Mouse (Mus musculus) intestine, embryonic 16.5 days (tissue): Measurements from ENCODE around the gene Trim30c. TPM values are rescaled to one million over a fixed set of nuclear protein-coding genes. Genes with fewer than 3 reads are reported as not detected.
A peak's percentile ranks its signal among the peaks of the same experiment; 100 is the strongest.

Experiments used
- ATAC-seq: fragments of 200-750 bp; cut with Nextera tagmentation; 2 replicates; pipeline ENCODE4 v1.8.0; 2017; ENCODE audit warnings: moderate TSS enrichment, moderate library complexity
- H3K27ac ChIP-seq: fragments of 300-500 bp; sonication (generic); 2 replicates; pipeline ENCODE4 v1.5.1; 2014; ENCODE audit warnings: mild to moderate bottlenecking, low read length
- H3K27me3 ChIP-seq: fragments of 300-500 bp; sonication (generic); replicated peaks from 2 replicates; pipeline ENCODE4 v1.6.1; 2014; ENCODE audit warnings: low read length, control low read depth, mixed read lengths; ENCODE audit not compliant: control insufficient read depth, insufficient read depth
- H3K36me3 ChIP-seq: fragments of 300-500 bp; sonication (generic); 2 replicates; pipeline ENCODE4 v1.6.1; 2014; ENCODE audit warnings: low read length, control low read depth; ENCODE audit not compliant: control insufficient read depth, insufficient read depth
- H3K4me1 ChIP-seq: fragments of 300-500 bp; sonication (generic); 2 replicates; pipeline ENCODE4 v1.6.1; 2014; ENCODE audit warnings: low read length, control low read depth, mixed read lengths; ENCODE audit not compliant: control insufficient read depth, insufficient read depth
- H3K4me2 ChIP-seq: fragments of 300-500 bp; sonication (generic); 2 replicates; pipeline ENCODE4 v1.6.1; 2014; ENCODE audit warnings: low read depth, low read length, control low read depth
- H3K4me3 ChIP-seq: fragments of 300-500 bp; sonication (generic); 2 replicates; pipeline ENCODE4 v1.5.1; 2014; ENCODE audit warnings: mild to moderate bottlenecking, low read length
- H3K9ac ChIP-seq: fragments of 300-500 bp; sonication (generic); 2 replicates; pipeline ENCODE4 v1.6.1; 2014; ENCODE audit warnings: low read depth, low read length
- H3K9me3 ChIP-seq: fragments of 300-500 bp; sonication (generic); 2 replicates; pipeline ENCODE4 v1.6.1; 2016; ENCODE audit warnings: low read length, control low read depth; ENCODE audit not compliant: control insufficient read depth
- WGBS: fragments of 180-500 bp; shearing (Covaris S2); extraction: QIAGEN DNeasy Blood & Tissue Kit; methylation state at CpG from one replicate; pipeline ENCODE4 v1.1.7; 2014; 5-methylcytosine and 5-hydroxymethylcytosine counted together
- polyA plus RNA-seq: library from polyadenylated mRNA; unstranded; fragments of >200 nt; fragmentation: Nextera tagmentation; extraction: Ambion mirVana; gene quantifications from 2 replicates; pipeline ENCODE4 v1.2.1, GENCODE M21; 2015

The Trim30c gene
- 0.31 and 0.34 TPM in 2 replicates for polyA plus RNA-seq

DNA sequence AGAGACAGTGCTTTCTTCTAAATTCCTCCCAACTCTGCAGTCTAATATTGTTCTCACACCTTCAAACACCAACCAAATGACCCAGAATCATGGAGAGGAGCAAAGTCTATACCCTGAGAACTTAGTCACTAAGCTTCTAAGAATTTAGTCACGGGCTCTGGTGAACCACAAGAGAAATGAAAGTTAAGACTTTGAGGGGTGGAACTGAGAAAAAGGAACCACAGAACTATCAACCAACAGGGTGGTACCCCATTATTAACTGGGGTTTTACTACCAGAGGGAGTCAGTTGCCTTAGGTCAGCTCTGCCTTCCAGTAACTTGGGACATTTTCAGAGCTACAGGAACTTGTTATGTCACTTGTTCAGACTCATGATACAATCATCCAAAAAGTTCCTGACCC, at the start of gene Trim30c:
Gene Trim30c, minus strand, starts transcription at position 140 of the 400 bp plus-strand sequence.
- H3K9me3 ChIP-seq: no peaks in the 10 kb centered on the region
- no peak for ATAC-seq
- no peaks in the 10 kb centered on the region for H3K36me3 ChIP-seq
- H3K4me2 ChIP-seq: no peak within 1 kb of the TSS
- WGBS: 81% methylated on average over 1 of the region's 1 CpGs
- no peak within 1 kb of the TSS for H3K27ac ChIP-seq
- no peaks in the 10 kb centered on the region for H3K4me1 ChIP-seq
- no peak within 1 kb of the TSS for H3K4me3 ChIP-seq
- no peaks in the 10 kb centered on the region for H3K27me3 ChIP-seq
- H3K9ac ChIP-seq: no peak within 1 kb of the TSS

DNA sequence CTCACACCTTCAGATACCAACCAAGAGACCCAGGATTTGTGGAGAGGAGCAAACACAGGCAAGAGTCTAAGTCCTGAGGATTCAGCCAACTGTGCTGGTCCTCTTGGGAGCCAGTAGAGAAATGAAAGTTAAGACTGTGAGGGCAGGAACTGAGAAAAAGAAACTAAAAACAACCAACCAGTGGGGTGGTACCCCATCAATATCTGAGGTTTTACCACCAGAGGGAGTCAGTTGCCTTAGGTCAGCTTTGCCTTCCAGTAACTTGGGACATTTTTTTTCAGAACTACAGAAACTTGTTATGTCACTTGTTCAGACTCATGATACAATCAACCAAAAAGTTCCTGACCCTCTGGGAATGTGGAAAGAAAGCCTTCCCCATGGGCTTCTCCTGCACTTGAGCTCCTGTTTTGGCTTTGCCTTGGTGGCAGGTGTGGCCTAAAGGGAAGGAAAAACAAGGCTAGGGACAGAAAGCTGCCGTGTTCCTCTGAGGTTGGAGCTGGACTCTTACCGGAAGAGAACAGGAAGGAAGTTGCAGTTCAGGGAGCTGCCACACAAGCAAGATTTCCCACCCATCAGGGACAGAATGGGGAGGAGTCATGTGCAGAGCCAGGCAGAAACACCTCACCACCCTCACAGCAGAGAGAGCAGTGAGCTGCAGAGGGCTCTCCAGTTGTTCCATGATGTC, 45.5 kb upstream of the Trim30c start:
- Histone ChIP-seq H3K27me3 (no peaks in the 10 kb centered on the region), H3K27ac (no peak overlapping the region), H3K9me3 (no peaks in the 10 kb centered on the region), H3K4me1 (no peaks in the 10 kb centered on the region), H3K9ac (no peak overlapping the region), H3K4me2 (no peak overlapping the region), H3K36me3 (no peaks in the 10 kb centered on the region), H3K4me3 (no peak overlapping the region)
- WGBS: 57% methylated on average over 2 of the region's 2 CpGs
- ATAC-seq: peak; percentile 71

DNA sequence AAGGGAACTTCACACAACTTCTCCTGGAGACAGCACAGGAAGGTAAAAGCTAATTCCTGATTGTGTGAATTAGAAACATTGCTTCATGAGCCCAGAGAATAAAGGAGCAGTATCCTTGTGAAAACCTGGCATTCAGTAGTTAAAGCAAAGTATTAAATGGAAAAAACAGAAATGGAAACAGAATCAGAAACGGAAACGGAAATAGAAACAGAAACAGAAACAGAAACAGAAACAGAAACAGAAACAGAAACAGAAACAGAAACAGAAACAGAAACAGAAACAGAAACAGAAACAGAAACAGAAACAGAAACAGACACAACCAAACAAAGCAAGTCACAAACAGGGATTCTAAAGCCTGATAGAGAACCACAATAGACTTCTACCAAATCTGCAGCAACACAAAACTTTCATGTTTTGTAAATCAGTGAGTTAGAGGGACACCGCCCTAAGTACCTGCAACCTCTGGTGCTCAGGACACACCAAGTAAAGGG, 3.9 kb upstream of the Trim30c start:
- Histone ChIP-seq H3K9me3 (no peaks in the 10 kb centered on the region), H3K36me3 (no peaks in the 10 kb centered on the region), H3K4me2 (no peak overlapping the region), H3K4me1 (no peaks in the 10 kb centered on the region), H3K27me3 (no peaks in the 10 kb centered on the region), H3K4me3 (no peak overlapping the region), H3K27ac (no peak overlapping the region), H3K9ac (no peak overlapping the region)
- ATAC-seq: no peak
- 96% methylated on average over 3 of the region's 3 CpGs for WGBS

DNA sequence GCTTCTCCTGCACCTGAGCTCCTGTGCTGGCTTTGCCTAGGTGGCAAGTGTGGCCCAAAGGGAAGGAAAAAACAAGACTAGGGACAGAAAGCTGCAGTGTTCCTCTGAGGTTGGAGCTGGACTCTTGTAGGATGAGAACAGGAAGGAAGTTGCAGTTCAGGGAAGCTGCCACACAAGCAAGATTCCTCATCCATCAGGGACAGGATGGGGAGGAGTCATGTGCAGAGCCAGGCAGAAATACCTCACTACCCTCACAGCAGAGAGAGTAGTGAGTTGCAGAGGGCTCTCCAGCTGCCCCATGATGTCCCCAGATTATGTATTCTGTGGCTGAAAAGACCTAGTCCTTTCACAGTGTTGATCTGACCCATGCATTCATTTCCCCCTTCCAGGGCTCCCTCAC, 503 bp upstream of the Trim30c start:
- Histone ChIP-seq H3K36me3 (no peaks in the 10 kb centered on the region), H3K27me3 (no peaks in the 10 kb centered on the region), H3K4me3 (no peak overlapping the region), H3K9ac (no peak overlapping the region), H3K9me3 (no peaks in the 10 kb centered on the region), H3K27ac (no peak overlapping the region), H3K4me2 (no peak overlapping the region), H3K4me1 (no peaks in the 10 kb centered on the region)
- ATAC-seq: no peak

DNA sequence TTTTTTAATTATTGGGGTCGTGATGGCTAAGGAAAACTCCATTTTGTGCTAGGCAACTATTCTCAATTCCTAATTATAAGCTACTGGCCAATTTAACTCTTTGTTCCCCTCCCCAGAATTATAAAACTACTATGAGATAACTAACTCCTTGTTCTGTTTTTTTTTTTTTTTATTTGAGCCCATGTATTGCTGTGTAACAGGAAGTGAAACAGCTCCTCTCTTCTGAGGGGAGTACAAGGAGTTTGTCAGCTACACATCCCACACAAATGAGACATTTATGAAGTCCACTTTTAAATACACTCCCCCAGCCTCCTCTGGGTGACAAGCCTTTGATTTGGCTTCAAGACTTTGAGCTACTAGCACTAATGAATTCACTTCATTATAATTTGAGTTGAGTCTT, 2.1 kb downstream of the Trim30c start:
- Histone ChIP-seq H3K9me3 (no peaks in the 10 kb centered on the region), H3K27ac (no peak overlapping the region), H3K27me3 (no peaks in the 10 kb centered on the region), H3K4me1 (no peaks in the 10 kb centered on the region), H3K9ac (no peak overlapping the region), H3K4me3 (no peak overlapping the region), H3K4me2 (no peak overlapping the region), H3K36me3 (no peaks in the 10 kb centered on the region)
- no peak for ATAC-seq
- 69% methylated on average over 1 of the region's 1 CpGs for WGBS

DNA sequence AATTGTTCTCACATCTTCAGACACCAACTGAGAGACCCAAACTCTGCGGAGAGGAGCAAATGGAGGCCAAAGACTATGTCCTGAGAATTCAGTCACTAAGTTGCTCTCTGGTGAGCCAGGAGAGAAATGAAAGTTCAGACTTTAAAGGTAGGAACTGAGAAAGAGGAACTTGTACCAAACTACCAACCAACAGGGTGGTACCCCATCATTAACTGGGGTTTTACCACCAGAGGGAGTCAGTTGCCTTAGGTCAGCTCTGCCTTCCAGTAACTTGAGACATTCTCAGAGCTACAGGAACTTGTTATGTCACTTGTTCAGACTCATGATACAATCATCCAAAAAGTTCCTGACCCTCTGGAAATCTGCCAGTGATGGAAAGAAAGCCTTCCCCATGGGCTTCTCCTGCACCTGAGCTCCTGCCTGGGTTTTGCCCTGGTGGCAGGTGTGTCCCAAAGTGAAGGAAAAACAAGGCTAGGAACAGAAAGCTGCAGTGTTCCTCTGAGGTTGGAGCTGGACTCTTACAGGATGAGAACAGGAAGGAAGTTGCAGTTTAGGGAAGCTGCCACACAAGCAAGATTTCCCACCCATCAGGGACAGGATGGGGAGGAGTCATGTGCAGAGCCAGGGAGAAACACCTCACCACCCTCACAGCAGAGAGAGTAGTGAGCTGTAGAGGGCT, 30.8 kb downstream of the Trim30c start, which contains the start of gene Trim30b:
Gene Trim30b, minus strand, starts transcription at position 149 of the 679 bp plus-strand sequence.
- no peak within 1 kb of the TSS for H3K9ac ChIP-seq
- no peaks in the 10 kb centered on the region for H3K9me3 ChIP-seq
- H3K27ac ChIP-seq: no peak within 1 kb of the TSS
- ATAC-seq: no peak
- H3K4me1 ChIP-seq: no peaks in the 10 kb centered on the region
- H3K4me2 ChIP-seq: no peak within 1 kb of the TSS
- H3K4me3 ChIP-seq: no peak within 1 kb of the TSS
- no peaks in the 10 kb centered on the region for H3K27me3 ChIP-seq
- WGBS: 64% methylated on average over 1 of the region's 1 CpGs
- H3K36me3 ChIP-seq: no peaks in the 10 kb centered on the region

DNA sequence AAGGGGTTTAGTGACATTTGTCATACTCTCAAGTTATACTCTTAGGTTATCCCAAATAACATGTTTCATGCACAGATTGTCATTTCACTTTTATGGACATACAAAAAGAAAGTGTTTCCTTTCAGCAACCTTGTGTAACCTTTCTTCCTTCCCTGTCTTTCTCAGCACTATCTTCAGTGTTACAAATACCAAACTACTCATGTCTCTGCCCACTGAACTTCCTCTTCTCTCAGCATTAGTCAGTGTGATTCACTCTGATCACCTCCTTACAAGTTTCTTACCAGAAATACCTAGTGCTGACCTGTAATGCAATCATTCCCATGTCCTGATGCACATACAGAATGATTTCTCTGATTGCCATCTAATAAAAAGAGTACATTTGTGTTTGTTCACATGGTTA, 34.3 kb downstream of the Trim30c start:
- Histone ChIP-seq H3K4me3 (no peak overlapping the region), H3K4me1 (no peaks in the 10 kb centered on the region)
- no peak for ATAC-seq

DNA sequence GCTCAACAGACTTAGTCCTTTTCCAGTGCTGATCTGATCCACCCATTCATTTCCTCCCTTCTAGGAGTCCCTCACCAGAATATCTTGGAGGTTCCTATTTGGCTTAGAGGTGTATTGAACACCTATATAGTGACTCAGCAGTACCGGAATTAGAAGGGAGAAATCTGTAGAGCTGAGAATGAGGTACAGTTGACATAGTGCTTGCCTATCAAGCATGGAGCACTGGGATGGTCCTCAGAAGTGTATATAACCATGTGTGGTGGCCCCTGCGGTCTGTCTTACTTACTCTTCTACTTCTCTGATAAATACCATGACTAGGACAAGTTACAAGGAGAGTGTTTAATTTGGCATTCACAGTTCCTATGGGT, 47.1 kb downstream of the Trim30c start:
- WGBS: 78% methylated on average over 2 of the region's 2 CpGs
- Histone ChIP-seq H3K9ac (no peak overlapping the region), H3K27me3 (no peaks in the 10 kb centered on the region), H3K36me3 (no peaks in the 10 kb centered on the region), H3K27ac (no peak overlapping the region), H3K4me2 (peak overlapping the region; percentile 9; the same call in 1 of the 2 replicates), H3K9me3 (no peaks in the 10 kb centered on the region), H3K4me1 (0 out of 2 replicates have a peak, but pooled peaks cover 3% of the 10 kb centered on the region), H3K4me3 (peak overlapping the region; percentile 16; the same call in 1 of the 2 replicates)
- ATAC-seq: peak; percentile 30; the same call in 1 of the 2 replicates

More for the DNA sequence above, 34.3 kb downstream of the Trim30c start:
- Histone ChIP-seq H3K4me2 (no peak overlapping the region), H3K9ac (no peak overlapping the region), H3K9me3 (no peaks in the 10 kb centered on the region), H3K27ac (no peak overlapping the region), H3K27me3 (no peaks in the 10 kb centered on the region), H3K36me3 (no peaks in the 10 kb centered on the region)

DNA sequence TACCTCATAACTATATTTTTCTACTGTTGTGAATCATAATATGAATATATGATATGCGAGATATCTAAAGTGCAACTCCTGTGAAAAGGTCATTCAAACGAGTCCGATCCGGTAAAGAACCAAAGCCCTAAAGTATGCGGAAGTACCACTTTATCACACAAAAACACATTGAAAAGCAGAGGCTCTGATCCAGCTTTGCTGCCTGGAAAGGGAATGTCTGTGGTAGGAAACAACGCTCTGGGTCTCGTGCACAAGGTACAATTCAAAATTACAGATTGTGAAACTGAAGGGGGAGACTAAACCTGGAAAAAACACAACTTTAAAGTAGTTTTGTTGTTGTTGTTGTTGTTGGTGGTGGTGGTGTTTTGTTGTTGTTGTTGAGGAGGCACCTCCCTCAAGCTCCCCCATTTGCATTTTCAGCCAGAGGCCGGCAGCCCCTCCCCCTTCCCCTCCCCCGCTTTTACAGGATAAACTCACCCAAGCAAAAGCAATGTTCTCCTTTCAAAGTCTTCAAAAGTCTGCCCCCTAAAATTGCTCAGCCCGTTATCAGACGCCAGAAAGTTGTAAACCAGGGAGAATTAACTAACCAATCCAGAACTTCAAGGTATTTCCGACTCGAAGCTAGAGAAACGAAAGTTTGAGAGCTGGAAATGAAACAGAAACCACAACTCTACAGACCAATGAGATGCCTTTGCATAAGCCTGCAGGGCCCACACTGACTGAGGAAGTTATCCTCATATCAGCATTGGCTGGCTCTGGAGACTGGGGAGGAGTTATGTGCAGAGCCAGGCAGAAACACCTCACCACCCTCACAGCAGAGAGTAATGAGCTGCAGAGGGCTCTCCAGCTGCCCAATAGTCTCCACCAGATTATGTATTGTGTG, 47.7 kb downstream of the Trim30c start, which contains the start of gene Trim12c:
Gene Trim12c, minus strand, starts transcription at position 646 of the 883 bp plus-strand sequence.
- H3K9me3 ChIP-seq: no peaks in the 10 kb centered on the region
- 0 out of 2 replicates have a peak within 1 kb of the TSS, but pooled peaks have one; percentile 28 for H3K27ac ChIP-seq
- H3K36me3 ChIP-seq: no peaks in the 10 kb centered on the region
- peak within 1 kb of the TSS; percentile 52 for H3K4me3 ChIP-seq
- H3K9ac ChIP-seq: peak within 1 kb of the TSS; percentile 56
- peak; percentile 100 for ATAC-seq
- H3K27me3 ChIP-seq: no peaks in the 10 kb centered on the region
- WGBS: 3% methylated on average over 14 of the region's 14 CpGs
- H3K4me2 ChIP-seq: peak within 1 kb of the TSS; percentile 50
- H3K4me1 ChIP-seq: 0 out of 2 replicates have a peak, but pooled peaks cover 3% of the 10 kb centered on the region
